Mouse (Mus musculus): Measurements from ENCODE around the gene Blmh. TPM values are rescaled to one million over a fixed set of nuclear protein-coding genes. Genes with fewer than 3 reads are reported as not detected.
"Not testable (repeated sequence)": the region's sequence is repeated elsewhere in the genome, so short reads cannot be mapped to it uniquely, and the experiment has no call there.

Gene Blmh
- total and polyA plus RNA-seq, 2 experiments from 2014 or later, result 56.4 to 123 TPM

DNA sequence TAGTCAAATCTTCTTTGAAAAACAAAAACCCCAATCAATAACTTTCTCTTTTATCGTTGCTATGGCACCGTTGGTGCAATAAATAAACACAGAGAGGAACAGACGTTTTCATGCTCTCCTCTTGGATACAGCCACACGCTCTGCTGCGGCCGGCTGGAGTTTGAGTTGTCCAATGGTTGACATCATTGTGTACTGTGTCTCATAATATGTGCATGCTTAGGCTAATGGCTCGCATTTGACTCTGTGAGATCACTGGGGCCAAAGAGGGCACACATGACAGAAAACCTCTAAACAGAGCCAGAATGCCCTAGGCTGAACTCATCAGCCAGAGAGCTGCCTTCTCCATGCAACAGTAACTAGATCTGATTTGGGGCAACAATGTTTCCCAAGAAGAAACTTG, 10.2 kb upstream of the Blmh start:
- DNase-seq (ENCODE audit: low spot score) (no peak), ATAC-seq (no peak)
- no peak overlapping the region for H3K4me2 ChIP-seq (ENCODE audit: low read depth, low read length)
- H3K4me3 ChIP-seq (ENCODE audit: low read length), result no peak overlapping the region
- H3K9me3 ChIP-seq (ENCODE audit: low read length), result no peaks in the 10 kb centered on the region
- H3K36me3 ChIP-seq (ENCODE audit: insufficient read depth, low read length), result no peaks in the 10 kb centered on the region
- H3K4me1 ChIP-seq (ENCODE audit: insufficient read depth, low read length), result 0 out of 2 replicates have a peak, but pooled peaks cover 4% of the 10 kb centered on the region
- H3K27me3 ChIP-seq (ENCODE audit: insufficient read depth, low read length), result no peaks in the 10 kb centered on the region
- H3K9ac ChIP-seq (replicated peaks; ENCODE audit: low read length), result no peak overlapping the region
- TF ChIP-seq CTCF (IDR thresholded peaks at IDR 0.05; ENCODE audit: low read depth), result no peak
- H3K27ac ChIP-seq, result no peak overlapping the region
- WGBS, result 57% methylated on average over 7 of the region's 7 CpGs

- no peak for ATAC-seq
- H3K4me1 ChIP-seq (ENCODE audit: insufficient read depth, low read length), result 0 out of 2 replicates have a peak, but pooled peaks cover 4% of the 10 kb centered on the region
- no peaks in the 10 kb centered on the region for H3K36me3 ChIP-seq (ENCODE audit: insufficient read depth, low read length)
- no peak for TF ChIP-seq CTCF (IDR thresholded peaks at IDR 0.05; ENCODE audit: low read depth)
- DNase-seq (ENCODE audit: low spot score), result no peak
- no peak overlapping the region for H3K27ac ChIP-seq
- H3K27me3 ChIP-seq (ENCODE audit: insufficient read depth, low read length), result no peaks in the 10 kb centered on the region
- H3K9ac ChIP-seq (replicated peaks; ENCODE audit: low read length), result no peak overlapping the region
- no peak overlapping the region for H3K4me2 ChIP-seq (ENCODE audit: low read depth, low read length)
- H3K4me3 ChIP-seq (ENCODE audit: low read length), result no peak overlapping the region
- H3K9me3 ChIP-seq (ENCODE audit: low read length), result no peaks in the 10 kb centered on the region
- 34% methylated on average over 13 of the region's 13 CpGs for WGBS
Observed at GRCm38 (mm10) chr11:76916539-76917229, 7.9 kb upstream of the Blmh start.

DNA sequence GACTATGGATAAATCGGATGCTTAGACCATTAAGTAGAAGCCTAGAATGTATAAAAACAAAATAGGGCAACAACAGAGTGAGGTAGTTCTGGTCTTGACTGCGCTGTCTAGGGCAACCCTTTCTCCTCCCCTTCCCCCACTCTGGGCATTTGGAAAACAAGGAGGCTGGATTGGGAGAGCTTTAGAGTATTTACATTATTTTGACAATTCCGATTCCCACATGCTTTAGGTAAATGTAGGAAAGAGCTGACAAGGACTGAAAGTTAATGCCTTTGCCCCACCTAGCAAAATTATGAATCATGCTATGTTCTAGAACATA, 7.4 kb upstream of the Blmh start:
- Histone ChIP-seq H3K4me2 (ENCODE audit: low read depth, low read length) (no peak overlapping the region), H3K27ac (no peak overlapping the region), H3K36me3 (ENCODE audit: insufficient read depth, low read length) (no peaks in the 10 kb centered on the region), H3K27me3 (ENCODE audit: insufficient read depth, low read length) (no peaks in the 10 kb centered on the region), H3K4me1 (ENCODE audit: insufficient read depth, low read length) (0 out of 2 replicates have a peak, but pooled peaks cover 4% of the 10 kb centered on the region), H3K9ac (replicated peaks; ENCODE audit: low read length) (no peak overlapping the region), H3K9me3 (ENCODE audit: low read length) (no peaks in the 10 kb centered on the region), H3K4me3 (ENCODE audit: low read length) (no peak overlapping the region)
- WGBS, result 53% methylated on average over 3 of the region's 3 CpGs
- DNase-seq (ENCODE audit: low spot score) (peak; percentile 13), ATAC-seq (no peak)
- TF ChIP-seq CTCF (IDR thresholded peaks at IDR 0.05; ENCODE audit: low read depth), result no peak

DNA sequence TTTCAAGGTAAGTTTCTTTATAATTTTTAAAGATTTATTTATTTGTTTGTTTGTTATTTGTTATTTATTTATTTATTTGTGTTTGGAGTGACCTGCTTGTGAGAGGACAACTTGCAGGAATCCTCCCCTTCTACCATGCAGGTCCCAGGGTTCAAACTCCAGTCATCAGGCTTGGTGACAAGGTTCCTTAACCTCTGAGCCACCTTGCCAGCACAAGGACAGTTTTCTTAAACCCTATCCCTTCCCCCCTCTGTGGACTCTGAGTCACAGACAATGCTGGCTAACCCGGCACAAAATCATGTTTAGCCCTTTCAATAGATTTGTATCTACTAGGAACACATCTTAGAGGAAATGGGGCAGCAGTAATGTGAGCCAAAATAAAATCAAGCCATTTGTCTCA, 4.0 kb upstream of the Blmh start:
- no peak for ATAC-seq
- 35% methylated on average over 1 of the region's 1 CpGs for WGBS
- H3K9me3 ChIP-seq (ENCODE audit: low read length), result no peaks in the 10 kb centered on the region

GRCm38 (mm10) chr11:76928586-76928985, 4.0 kb downstream of the Blmh start:
- not testable (repeated sequence) for H3K36me3 ChIP-seq (ENCODE audit: insufficient read depth, low read length); H3K4me1 ChIP-seq (ENCODE audit: insufficient read depth, low read length); H3K27me3 ChIP-seq (ENCODE audit: insufficient read depth, low read length); H3K4me3 ChIP-seq (ENCODE audit: low read length); DNase-seq (ENCODE audit: low spot score); H3K4me2 ChIP-seq (ENCODE audit: low read depth, low read length); ATAC-seq; H3K9me3 ChIP-seq (ENCODE audit: low read length); H3K27ac ChIP-seq; H3K9ac ChIP-seq (replicated peaks; ENCODE audit: low read length)
- 91% methylated on average over 8 of the region's 8 CpGs for WGBS

More for the DNA sequence above, 4.0 kb upstream of the Blmh start:
- no peak overlapping the region for H3K27ac ChIP-seq
- H3K36me3 ChIP-seq (ENCODE audit: insufficient read depth, low read length), result no peaks in the 10 kb centered on the region
- no peak for DNase-seq (ENCODE audit: low spot score)
- no peak for TF ChIP-seq CTCF (IDR thresholded peaks at IDR 0.05; ENCODE audit: low read depth)
- no peak overlapping the region for H3K4me3 ChIP-seq (ENCODE audit: low read length)
- H3K27me3 ChIP-seq (ENCODE audit: insufficient read depth, low read length), result no peaks in the 10 kb centered on the region
- no peak overlapping the region for H3K9ac ChIP-seq (replicated peaks; ENCODE audit: low read length)
- H3K4me2 ChIP-seq (ENCODE audit: low read depth, low read length), result no peak overlapping the region
- H3K4me1 ChIP-seq (ENCODE audit: insufficient read depth, low read length), result no peaks in the 10 kb centered on the region

DNA sequence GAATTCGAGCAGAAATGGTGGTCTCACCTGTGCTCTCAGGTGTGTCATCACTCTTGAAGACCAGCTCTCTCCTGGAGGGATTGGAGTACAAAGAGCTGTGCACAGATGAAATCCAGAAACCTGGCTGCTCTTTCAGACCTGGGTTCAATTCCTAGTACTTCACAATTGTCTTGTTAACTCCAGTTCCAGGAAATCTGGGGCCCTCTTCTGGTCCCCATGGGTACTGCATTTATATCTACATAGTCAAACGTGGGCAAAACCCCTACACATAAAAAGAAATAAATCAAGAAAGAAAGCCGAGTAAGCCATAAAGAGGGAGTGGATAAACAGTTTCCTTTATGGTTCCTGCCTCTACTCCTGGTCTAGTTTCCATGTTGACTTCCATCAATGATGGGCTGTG, 8.6 kb downstream of the Blmh start:
- ATAC-seq, result no peak
- Histone ChIP-seq H3K9ac (replicated peaks; ENCODE audit: low read length) (no peak overlapping the region), H3K27me3 (ENCODE audit: insufficient read depth, low read length) (no peaks in the 10 kb centered on the region), H3K9me3 (ENCODE audit: low read length) (no peaks in the 10 kb centered on the region), H3K36me3 (ENCODE audit: insufficient read depth, low read length) (no peaks in the 10 kb centered on the region), H3K27ac (no peak overlapping the region), H3K4me2 (ENCODE audit: low read depth, low read length) (no peak overlapping the region), H3K4me3 (ENCODE audit: low read length) (no peak overlapping the region), H3K4me1 (ENCODE audit: insufficient read depth, low read length) (no peaks in the 10 kb centered on the region)
- WGBS, result 58% methylated on average over 3 of the region's 3 CpGs
- DNase-seq (ENCODE audit: low spot score), result no peak
- no peak for TF ChIP-seq CTCF (IDR thresholded peaks at IDR 0.05; ENCODE audit: low read depth)

DNA sequence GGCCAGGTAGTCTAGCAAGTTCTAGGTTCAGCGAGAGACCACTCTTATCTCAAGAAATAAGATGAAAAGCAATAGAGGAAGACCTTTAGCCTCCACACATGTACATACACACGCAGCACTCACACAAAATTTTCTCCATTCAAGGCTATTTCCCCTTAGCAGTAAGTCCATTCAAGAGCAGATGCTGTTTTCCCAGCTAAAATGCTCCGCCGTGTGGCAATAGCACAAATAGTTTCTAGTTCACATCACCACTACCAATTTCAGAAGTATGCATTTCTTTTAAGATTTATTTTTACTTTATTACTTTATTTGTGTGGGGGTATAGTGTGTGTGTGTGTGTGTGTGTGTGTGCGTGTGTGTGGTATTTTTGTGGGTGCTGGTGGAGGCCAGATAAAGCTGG, 12.0 kb downstream of the Blmh start:
- H3K4me2 ChIP-seq (ENCODE audit: low read depth, low read length), result no peak overlapping the region
- peak; percentile 40; the same call in 1 of the 2 replicates for TF ChIP-seq CTCF (IDR thresholded peaks at IDR 0.05; ENCODE audit: low read depth)

More for the DNA sequence above, 12.0 kb downstream of the Blmh start:
- Histone ChIP-seq H3K36me3 (ENCODE audit: insufficient read depth, low read length) (no peaks in the 10 kb centered on the region), H3K9ac (replicated peaks; ENCODE audit: low read length) (no peak overlapping the region), H3K27me3 (ENCODE audit: insufficient read depth, low read length) (no peaks in the 10 kb centered on the region), H3K4me3 (ENCODE audit: low read length) (no peak overlapping the region), H3K4me1 (ENCODE audit: insufficient read depth, low read length) (no peaks in the 10 kb centered on the region), H3K9me3 (ENCODE audit: low read length) (no peaks in the 10 kb centered on the region), H3K27ac (no peak overlapping the region)
- WGBS, result 80% methylated on average over 5 of the region's 5 CpGs
- peak; percentile 31 for DNase-seq (ENCODE audit: low spot score)
- no peak for ATAC-seq
